Mouse (Mus musculus): ENCODE measurements around the gene Il18. TPM values are rescaled to one million over a fixed set of nuclear protein-coding genes. Genes with fewer than 3 reads are reported as not detected.
A peak's percentile ranks its signal among the peaks of the same experiment; 100 is the strongest.

Il18 gene
- polyA plus RNA-seq, 1 experiment from 2014 or later = 19.8 TPM

GRCm38 (mm10) chr9:50540170-50540569 is 14.5 kb upstream of the Il18 start:
- WGBS = 76% methylated on average over 7 of the region's 7 CpGs
- Histone ChIP-seq H3K4me2 (ENCODE audit: low read depth, low read length) (no peak overlapping the region), H3K9me3 (ENCODE audit: control insufficient read depth, low read length) (no peaks in the 10 kb centered on the region), H3K36me3 (ENCODE audit: control insufficient read depth, insufficient read depth, low read length) (no peaks in the 10 kb centered on the region), H3K27me3 (ENCODE audit: control insufficient read depth, insufficient read depth, low read length) (no peaks in the 10 kb centered on the region), H3K4me1 (ENCODE audit: control insufficient read depth, insufficient read depth, low read length) (no peaks in the 10 kb centered on the region), H3K4me3 (ENCODE audit: low read depth, low read length) (no peak overlapping the region), H3K27ac (ENCODE audit: low read depth, low read length) (no peak overlapping the region), H3K9ac (replicated peaks; ENCODE audit: low read depth, low read length) (no peak overlapping the region)
- no peak for ATAC-seq (ENCODE audit: low read depth)

GRCm38 (mm10) chr9:50542401-50542800 is 12.2 kb upstream of the Il18 start:
- no peaks in the 10 kb centered on the region for H3K36me3 ChIP-seq (ENCODE audit: control insufficient read depth, insufficient read depth, low read length)
- H3K9ac ChIP-seq (replicated peaks; ENCODE audit: low read depth, low read length) = no peak overlapping the region
- H3K4me1 ChIP-seq (ENCODE audit: control insufficient read depth, insufficient read depth, low read length) = no peaks in the 10 kb centered on the region
- no peak overlapping the region for H3K4me3 ChIP-seq (ENCODE audit: low read depth, low read length)
- no peak overlapping the region for H3K27ac ChIP-seq (ENCODE audit: low read depth, low read length)
- ATAC-seq (ENCODE audit: low read depth) = no peak
- no peaks in the 10 kb centered on the region for H3K27me3 ChIP-seq (ENCODE audit: control insufficient read depth, insufficient read depth, low read length)
- H3K4me2 ChIP-seq (ENCODE audit: low read depth, low read length) = no peak overlapping the region
- 82% methylated on average over 9 of the region's 9 CpGs for WGBS
- no peaks in the 10 kb centered on the region for H3K9me3 ChIP-seq (ENCODE audit: control insufficient read depth, low read length)

GRCm38 (mm10) chr9:50547859-50548478 is 6.7 kb upstream of the Il18 start:
- no peaks in the 10 kb centered on the region for H3K9me3 ChIP-seq (ENCODE audit: control insufficient read depth, low read length)
- no peak overlapping the region for H3K9ac ChIP-seq (replicated peaks; ENCODE audit: low read depth, low read length)
- no peak overlapping the region for H3K4me2 ChIP-seq (ENCODE audit: low read depth, low read length)
- H3K4me1 ChIP-seq (ENCODE audit: control insufficient read depth, insufficient read depth, low read length) = no peaks in the 10 kb centered on the region
- no peak overlapping the region for H3K27ac ChIP-seq (ENCODE audit: low read depth, low read length)
- no peaks in the 10 kb centered on the region for H3K36me3 ChIP-seq (ENCODE audit: control insufficient read depth, insufficient read depth, low read length)
- no peak for ATAC-seq (ENCODE audit: low read depth)
- H3K4me3 ChIP-seq (ENCODE audit: low read depth, low read length) = no peak overlapping the region
- H3K27me3 ChIP-seq (ENCODE audit: control insufficient read depth, insufficient read depth, low read length) = no peaks in the 10 kb centered on the region
- 59% methylated on average over 5 of the region's 5 CpGs for WGBS

- ATAC-seq (ENCODE audit: low read depth) = no peak
- H3K36me3 ChIP-seq (ENCODE audit: control insufficient read depth, insufficient read depth, low read length) = no peaks in the 10 kb centered on the region
- no peaks in the 10 kb centered on the region for H3K27me3 ChIP-seq (ENCODE audit: control insufficient read depth, insufficient read depth, low read length)
- H3K27ac ChIP-seq (ENCODE audit: low read depth, low read length) = no peak overlapping the region
- H3K4me2 ChIP-seq (ENCODE audit: low read depth, low read length) = no peak overlapping the region
- H3K4me1 ChIP-seq (ENCODE audit: control insufficient read depth, insufficient read depth, low read length) = no peaks in the 10 kb centered on the region
- no peak overlapping the region for H3K9ac ChIP-seq (replicated peaks; ENCODE audit: low read depth, low read length)
- no peaks in the 10 kb centered on the region for H3K9me3 ChIP-seq (ENCODE audit: control insufficient read depth, low read length)
- no peak overlapping the region for H3K4me3 ChIP-seq (ENCODE audit: low read depth, low read length)
- WGBS = 90% methylated on average over 4 of the region's 4 CpGs
Measured at GRCm38 (mm10) chr9:50548936-50549335, 5.7 kb upstream of the Il18 start.

- Histone ChIP-seq H3K27me3 (ENCODE audit: control insufficient read depth, insufficient read depth, low read length) (no peaks in the 10 kb centered on the region), H3K27ac (ENCODE audit: low read depth, low read length) (no peak overlapping the region), H3K4me2 (ENCODE audit: low read depth, low read length) (no peak overlapping the region), H3K9ac (replicated peaks; ENCODE audit: low read depth, low read length) (no peak overlapping the region), H3K36me3 (ENCODE audit: control insufficient read depth, insufficient read depth, low read length) (no peaks in the 10 kb centered on the region), H3K9me3 (ENCODE audit: control insufficient read depth, low read length) (no peaks in the 10 kb centered on the region), H3K4me3 (ENCODE audit: low read depth, low read length) (no peak overlapping the region), H3K4me1 (ENCODE audit: control insufficient read depth, insufficient read depth, low read length) (no peaks in the 10 kb centered on the region)
- WGBS = 88% methylated on average over 5 of the region's 5 CpGs
- ATAC-seq (ENCODE audit: low read depth) = no peak
Measured at GRCm38 (mm10) chr9:50552206-50552605, 2.4 kb upstream of the Il18 start.

GRCm38 (mm10) chr9:50553547-50553946 is 1.1 kb upstream of the Il18 start:
- no peak overlapping the region for H3K27ac ChIP-seq (ENCODE audit: low read depth, low read length)
- no peak overlapping the region for H3K9ac ChIP-seq (replicated peaks; ENCODE audit: low read depth, low read length)
- no peak overlapping the region for H3K4me2 ChIP-seq (ENCODE audit: low read depth, low read length)
- no peaks in the 10 kb centered on the region for H3K4me1 ChIP-seq (ENCODE audit: control insufficient read depth, insufficient read depth, low read length)
- WGBS = 78% methylated on average over 2 of the region's 2 CpGs
- no peaks in the 10 kb centered on the region for H3K9me3 ChIP-seq (ENCODE audit: control insufficient read depth, low read length)
- no peak for ATAC-seq (ENCODE audit: low read depth)
- H3K4me3 ChIP-seq (ENCODE audit: low read depth, low read length) = no peak overlapping the region
- H3K36me3 ChIP-seq (ENCODE audit: control insufficient read depth, insufficient read depth, low read length) = no peaks in the 10 kb centered on the region
- no peaks in the 10 kb centered on the region for H3K27me3 ChIP-seq (ENCODE audit: control insufficient read depth, insufficient read depth, low read length)

- Histone ChIP-seq H3K9ac (replicated peaks; ENCODE audit: low read depth, low read length) (peak within 1 kb of the TSS; percentile 41; the same call in 1 of the 2 replicates), H3K4me3 (ENCODE audit: low read depth, low read length) (peak within 1 kb of the TSS; percentile 19; the same call in 1 of the 2 replicates), H3K27ac (ENCODE audit: low read depth, low read length) (peak within 1 kb of the TSS; percentile 82), H3K9me3 (ENCODE audit: control insufficient read depth, low read length) (no peaks in the 10 kb centered on the region), H3K36me3 (ENCODE audit: control insufficient read depth, insufficient read depth, low read length) (no peaks in the 10 kb centered on the region), H3K27me3 (ENCODE audit: control insufficient read depth, insufficient read depth, low read length) (no peaks in the 10 kb centered on the region), H3K4me2 (ENCODE audit: low read depth, low read length) (peak within 1 kb of the TSS; percentile 47), H3K4me1 (ENCODE audit: control insufficient read depth, insufficient read depth, low read length) (no peaks in the 10 kb centered on the region)
- 21% methylated on average over 2 of the region's 2 CpGs for WGBS
- ATAC-seq (ENCODE audit: low read depth) = no peak
Measured at GRCm38 (mm10) chr9:50555094-50555446, 443 bp downstream of the Il18 start, which contains the start of gene Bco2. Gene Bco2 (minus strand): TSS chr9:50555181.

GRCm38 (mm10) chr9:50561145-50561917 is 6.7 kb downstream of the Il18 start, which contains the start of gene Tex12:
Gene Tex12 (minus strand): TSS chr9:50561325.
- Histone ChIP-seq H3K4me1 (ENCODE audit: control insufficient read depth, insufficient read depth, low read length) (no peaks in the 10 kb centered on the region), H3K9me3 (ENCODE audit: control insufficient read depth, low read length) (no peaks in the 10 kb centered on the region), H3K27ac (ENCODE audit: low read depth, low read length) (no peak within 1 kb of the TSS), H3K4me3 (ENCODE audit: low read depth, low read length) (no peak within 1 kb of the TSS), H3K27me3 (ENCODE audit: control insufficient read depth, insufficient read depth, low read length) (no peaks in the 10 kb centered on the region), H3K36me3 (ENCODE audit: control insufficient read depth, insufficient read depth, low read length) (no peaks in the 10 kb centered on the region), H3K4me2 (ENCODE audit: low read depth, low read length) (no peak within 1 kb of the TSS), H3K9ac (replicated peaks; ENCODE audit: low read depth, low read length) (no peak within 1 kb of the TSS)
- ATAC-seq (ENCODE audit: low read depth) = no peak
- 89% methylated on average over 38 of the region's 38 CpGs for WGBS

GRCm38 (mm10) chr9:50561918-50562360 is 7.3 kb downstream of the Il18 start:
- Histone ChIP-seq H3K9ac (replicated peaks; ENCODE audit: low read depth, low read length) (no peak overlapping the region), H3K9me3 (ENCODE audit: control insufficient read depth, low read length) (no peaks in the 10 kb centered on the region), H3K4me3 (ENCODE audit: low read depth, low read length) (no peak overlapping the region), H3K4me2 (ENCODE audit: low read depth, low read length) (no peak overlapping the region), H3K27ac (ENCODE audit: low read depth, low read length) (no peak overlapping the region), H3K27me3 (ENCODE audit: control insufficient read depth, insufficient read depth, low read length) (no peaks in the 10 kb centered on the region), H3K36me3 (ENCODE audit: control insufficient read depth, insufficient read depth, low read length) (no peaks in the 10 kb centered on the region), H3K4me1 (ENCODE audit: control insufficient read depth, insufficient read depth, low read length) (no peaks in the 10 kb centered on the region)
- no peak for ATAC-seq (ENCODE audit: low read depth)
- WGBS = 94% methylated on average over 2 of the region's 2 CpGs
